Mouse (Mus musculus) stomach, postnatal 0 days (tissue): ENCODE measurements around the gene Tmem202.

ENCODE experiments used
- CTCF ChIP-seq: IDR thresholded peaks from 2 replicates; pipeline ENCODE4 v1.5.1; 2016; ENCODE audit warnings: antibody characterized with exemption, low read depth, mild to moderate bottlenecking, moderate library complexity
- EP300 ChIP-seq: optimal IDR thresholded peaks from 2 replicates; pipeline ENCODE3; 2016; ENCODE audit warnings: antibody characterized with exemption

DNA sequence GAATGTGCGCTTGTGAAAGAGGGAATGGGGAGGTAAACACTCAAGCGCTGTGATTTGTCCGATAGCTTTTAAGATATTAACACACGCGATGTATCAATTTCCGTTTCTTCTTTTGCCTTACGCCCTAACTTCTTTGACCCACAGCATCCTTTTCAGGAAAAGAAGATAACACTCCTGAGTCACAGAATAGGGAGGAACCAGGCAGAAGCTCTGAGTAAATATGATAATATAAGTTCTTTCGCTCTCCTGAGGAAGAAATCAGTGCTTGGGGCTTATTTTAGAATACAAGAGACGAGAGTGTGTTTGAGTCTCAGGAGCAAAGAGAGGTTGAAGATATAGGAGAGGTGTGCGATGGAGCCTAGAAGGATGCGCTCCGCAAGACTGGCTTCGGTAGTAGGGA is 37.8 kb upstream of the Tmem202 start:
- TF ChIP-seq CTCF: no peak
- TF ChIP-seq EP300: no peak
